Mouse (Mus musculus): ENCODE measurements around the gene Tstd3.
"Not testable (repeated sequence)": the region's sequence is repeated elsewhere in the genome, so short reads cannot be mapped to it uniquely, and the experiment has no call there.

The Tstd3 gene

DNA sequence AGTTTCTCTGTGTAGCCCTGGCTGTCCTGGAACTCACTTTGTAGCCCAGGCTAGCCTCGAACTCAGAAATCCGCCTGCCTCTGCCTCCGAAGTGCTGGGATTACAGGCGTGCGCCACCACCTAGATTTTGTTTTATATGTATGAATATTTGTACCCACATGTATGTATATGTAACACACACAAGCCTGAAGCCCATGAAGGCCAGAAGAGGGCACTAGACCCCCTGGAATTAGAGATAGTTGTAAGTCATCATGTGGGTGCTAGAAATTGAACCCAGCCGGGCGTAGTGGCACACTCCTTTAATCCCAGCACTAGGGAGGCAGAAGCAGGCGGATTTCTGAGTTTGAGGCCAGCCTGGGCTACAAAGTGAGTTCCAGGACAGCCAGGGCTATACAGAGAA lies 22.9 kb downstream of the Tstd3 start:
- not testable (repeated sequence) for DNase-seq

DNA sequence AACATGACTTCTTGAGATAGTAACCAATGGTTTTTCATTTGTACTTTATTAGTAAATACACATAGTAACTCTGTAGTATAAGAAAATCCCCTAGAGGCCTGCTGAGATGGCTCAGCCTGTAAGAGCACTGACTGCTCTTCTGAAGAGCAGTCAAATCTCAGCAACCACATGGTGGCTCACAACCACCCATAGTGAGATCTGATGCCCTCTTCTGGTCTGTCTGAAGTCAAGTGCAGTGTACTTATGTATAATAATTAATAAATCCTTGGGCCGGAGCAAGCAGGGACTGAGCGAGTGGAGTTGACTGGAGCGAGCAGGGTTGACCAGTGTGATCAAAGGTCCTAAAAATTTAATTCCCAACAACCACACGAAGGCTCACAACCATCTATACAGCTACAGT lies 27.8 kb downstream of the Tstd3 start:
- no peak for DNase-seq

DNA sequence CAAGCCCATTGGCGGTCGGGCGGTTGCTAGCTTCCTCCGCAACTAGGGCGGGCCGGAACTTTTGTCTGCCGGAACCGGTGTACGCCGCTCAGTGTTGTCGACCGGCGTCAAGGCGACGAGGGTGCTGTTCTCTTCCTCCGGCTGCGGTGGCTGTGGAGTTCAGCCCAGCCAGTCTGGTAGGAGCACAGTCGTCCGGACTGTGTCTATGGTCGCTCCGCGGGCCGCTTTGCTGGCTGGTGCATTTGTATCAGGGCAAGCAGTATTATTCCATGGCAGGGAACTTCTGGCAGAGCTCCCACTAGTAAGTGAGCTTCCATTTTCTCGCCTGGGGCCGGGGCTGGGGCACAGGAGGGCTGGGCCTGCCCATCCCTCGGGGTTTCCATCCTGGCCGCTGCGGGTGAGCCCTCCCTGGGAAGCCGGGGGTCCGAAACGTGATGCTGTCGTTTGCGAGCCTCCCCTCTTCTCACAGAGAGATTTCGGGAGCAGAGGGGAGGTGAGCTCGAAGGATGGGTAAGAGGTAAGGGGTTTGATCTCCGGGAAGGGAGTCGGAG lies 39.3 kb downstream of the Tstd3 start, which contains the start of gene Ccnc:
TSS of gene Ccnc (plus strand) at position 87 of the 551 bp plus-strand sequence.
- peak; percentile 96 for DNase-seq

DNA sequence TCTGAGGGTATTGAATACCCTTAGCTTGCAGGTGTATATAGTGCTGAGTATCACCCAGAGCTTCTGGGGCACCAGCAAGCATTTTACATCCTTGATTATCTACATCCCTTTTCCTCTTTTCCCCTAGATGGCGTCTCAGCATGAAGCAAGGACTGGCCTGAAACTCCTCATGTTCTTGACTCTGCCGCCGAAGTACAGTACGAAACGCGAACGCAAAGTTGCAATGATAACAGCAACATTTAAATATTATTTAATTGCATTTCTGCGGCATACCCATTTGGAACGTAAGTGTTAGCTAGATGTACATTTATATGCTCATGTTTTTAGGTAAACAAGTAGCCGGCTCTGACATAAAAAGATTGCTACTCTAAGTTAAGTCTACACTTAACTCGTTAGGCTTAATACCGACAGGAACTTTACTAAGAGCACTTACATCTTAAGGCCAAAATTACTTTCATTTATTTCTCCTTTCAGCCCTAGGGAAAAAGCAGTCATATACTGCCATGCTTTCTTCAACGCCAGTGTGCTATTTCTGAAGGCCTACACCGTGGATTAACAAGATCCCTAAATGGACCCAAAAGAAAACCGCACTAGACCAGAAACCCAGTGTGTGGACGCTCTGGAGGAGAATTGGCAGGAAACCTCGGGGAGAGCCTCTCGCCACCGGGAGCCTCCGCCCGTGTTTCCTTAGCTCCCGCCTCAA lies 39.9 kb downstream of the Tstd3 start:
- peak; percentile 54 for DNase-seq

DNA sequence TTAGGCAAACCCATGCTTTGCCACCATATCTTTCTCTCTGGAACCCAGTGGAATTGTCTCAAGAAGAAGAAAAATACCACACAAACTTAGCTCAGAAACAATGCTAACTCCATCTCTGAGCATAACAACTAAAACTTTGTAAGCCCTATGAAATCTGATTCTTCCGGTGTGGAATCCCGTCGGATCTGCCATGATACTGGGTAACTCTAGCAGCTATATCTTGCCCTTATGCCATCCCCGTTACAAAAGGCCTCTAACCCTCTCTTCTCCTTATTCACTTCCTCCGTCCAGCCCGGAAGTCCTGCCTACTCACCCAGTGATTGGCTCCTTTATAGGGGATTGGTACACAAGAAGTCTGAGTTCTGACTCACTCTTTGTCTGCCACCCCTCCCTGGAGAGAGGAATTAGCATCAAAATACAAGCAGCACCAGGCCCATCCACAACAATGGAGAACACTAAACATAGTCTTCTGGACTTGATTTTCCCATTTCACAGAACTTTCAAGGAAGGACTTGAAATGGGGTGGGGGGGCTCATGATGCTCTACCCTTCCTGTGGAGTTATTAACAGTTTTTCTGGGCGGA lies 44.2 kb downstream of the Tstd3 start:
- DNase-seq: no peak

DNA sequence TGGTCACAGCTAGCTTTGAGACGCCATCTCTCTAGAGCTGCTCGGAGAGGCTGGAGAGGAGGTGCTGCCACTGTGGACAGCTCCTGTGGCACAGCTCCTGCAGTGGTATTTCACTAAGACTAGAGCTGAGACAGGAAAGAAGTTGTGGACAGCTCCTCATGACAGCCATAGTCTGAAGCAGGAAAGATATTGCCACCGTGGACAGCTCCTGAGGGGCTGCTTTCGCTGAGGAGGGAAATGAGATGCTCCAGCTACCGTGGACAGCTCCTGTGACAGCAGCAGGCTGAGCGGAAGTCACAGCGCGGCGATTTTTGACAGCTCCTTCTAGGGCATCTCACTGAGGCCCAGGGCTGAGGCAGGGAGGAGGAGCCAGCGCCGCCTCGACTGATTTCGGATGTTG lies 54.9 kb downstream of the Tstd3 start:
- DNase-seq: peak; percentile 77

Measured in liver (tissue).